Mouse (Mus musculus): ENCODE measurements at regions not wholly inside any gene's neighbourhood (a gene's known extent, or its start where the extent isn't known, plus 50 kb on each side); places are given as distances from the start of the nearest gene placed in this dataset.

GRCm38 (mm10) chr8:96548663-96549062 is 660.3 kb upstream of the Got2 start:
- no peak for TF ChIP-seq CTCF (IDR thresholded peaks at IDR 0.05; ENCODE audit: low read depth, low read length)
- TF ChIP-seq GATA1 (IDR thresholded peaks at IDR 0.05; ENCODE audit: borderline replicate concordance, low read length), result no peak
